ENCODE assay signal across 7 mouse cellular contexts in genomic region chr5:136427772-136428497, GRCm38 (mm10).
A peak's percentile ranks its signal among the peaks of the same experiment; 100 is the strongest.
DNase-seq lines count a peak whose midpoint lies in the region; ATAC-seq and TF ChIP-seq lines count a peak whose summit lies in the region.

No protein-coding gene starts in this region.

- peak overlapping the region; percentile 16; the same call in 1 of the 2 replicates for H3K9ac ChIP-seq in heart, adult 2 months (ENCODE audit: low read depth, low read length)
- H3K9ac ChIP-seq in lung, postnatal 0 days (replicated peaks; ENCODE audit: low read depth) = no peak overlapping the region

- peaks cover 2% of the 10 kb centered on the region for H3K4me1 ChIP-seq in testis, adult 2 months (ENCODE audit: control insufficient read depth, insufficient read depth, low read length)
- H3K4me1 ChIP-seq in heart, adult 2 months (ENCODE audit: control insufficient read depth, insufficient read depth, low read length) = peaks cover 19% of the 10 kb centered on the region
- H3K4me1 ChIP-seq in lung, postnatal 0 days (ENCODE audit: insufficient read depth, low read depth, low read length) = peaks cover 18% of the 10 kb centered on the region; the same call in 1 of the 2 replicates

- no peaks in the 10 kb centered on the region; the same call in 1 of the 2 replicates for H3K79me2 ChIP-seq in heart, adult 2 months (replicated peaks; ENCODE audit: control insufficient read depth, insufficient read depth, low read length)

- H3K9me3 ChIP-seq in lung, postnatal 0 days (ENCODE audit: low read length) = no peaks in the 10 kb centered on the region

- 0 out of 2 replicates have a peak overlapping the region, but pooled peaks have one; percentile 9 for H3K27ac ChIP-seq in testis, adult 2 months (ENCODE audit: control insufficient read depth, insufficient read depth, low read depth, low read length)
- peak overlapping the region; percentile 87 for H3K27ac ChIP-seq in heart, adult 2 months
- peak overlapping the region; percentile 65 for H3K27ac ChIP-seq in lung, postnatal 0 days (ENCODE audit: low read length)

- intact Hi-C loops in heart, adult 2 months (cut with DNase I) = loop anchor here (2.0 to 5.0 kb wide), 3 partner anchors 34 to 139 kb away; partner anchors contain the start of gene Cux1

- no peaks in the 10 kb centered on the region for H3K27me3 ChIP-seq in testis, adult 2 months (ENCODE audit: control insufficient read depth, insufficient read depth, low read length)
- H3K27me3 ChIP-seq in heart, adult 2 months (ENCODE audit: control insufficient read depth, insufficient read depth, low read length) = no peaks in the 10 kb centered on the region
- H3K27me3 ChIP-seq in lung, postnatal 0 days (replicated peaks; ENCODE audit: insufficient read depth, low read length) = no peaks in the 10 kb centered on the region

- TF ChIP-seq EP300 in heart, adult 2 months (IDR thresholded peaks at IDR 0.05; ENCODE audit: insufficient read depth, low read depth, low read length) = peak; percentile 59; the same call in 1 of the 2 replicates
- TF ChIP-seq EP300 in lung, postnatal 0 days (IDR thresholded peaks at IDR 0.05) = no peak

- H3K4me2 ChIP-seq in lung, postnatal 0 days (replicated peaks; ENCODE audit: low read depth, low read length) = no peak overlapping the region

- no peak for DNase-seq in testis, postnatal 10 days (ENCODE audit: low spot score)
- DNase-seq in heart, adult 2 months = peak; percentile 56 to 64
- DNase-seq in kidney, adult 18-20 months = peak; percentile 49
- peak; percentile 46 for DNase-seq in lung, postnatal 0 days (ENCODE audit: low spot score)
- DNase-seq in telencephalon, adult 2 months (ENCODE audit: low read depth, low spot score) = peak; percentile 79

- WGBS in heart, adult 2 months = 7% methylated on average over 13 of the region's 13 CpGs
- WGBS in lung, postnatal 0 days = 12% methylated on average over 13 of the region's 13 CpGs

- H3K36me3 ChIP-seq in testis, adult 2 months (ENCODE audit: control insufficient read depth, insufficient read depth, low read length) = no peaks in the 10 kb centered on the region; the same call in 1 of the 2 replicates
- no peaks in the 10 kb centered on the region; the same call in 1 of the 2 replicates for H3K36me3 ChIP-seq in heart, adult 2 months (ENCODE audit: control insufficient read depth, insufficient read depth, low read length)
- no peaks in the 10 kb centered on the region for H3K36me3 ChIP-seq in lung, postnatal 0 days (ENCODE audit: insufficient read depth, low read length)

- ATAC-seq in lung, postnatal 0 days = peak; percentile 7; the same call in 1 of the 2 replicates
- ATAC-seq in megakaryocyte, adult 5-6 weeks (ENCODE audit: poor library complexity, severe bottlenecking) = no peak

- no peak overlapping the region for H3K4me3 ChIP-seq in testis, adult 2 months (ENCODE audit: control insufficient read depth, low read depth, low read length)
- peak overlapping the region; percentile 17; the same call in 1 of the 2 replicates for H3K4me3 ChIP-seq in heart, adult 2 months
- no peak overlapping the region for H3K4me3 ChIP-seq in lung, postnatal 0 days (ENCODE audit: low read depth, low read length)

- no peak for TF ChIP-seq POLR2A in testis, adult 2 months (IDR thresholded peaks at IDR 0.05; ENCODE audit: control insufficient read depth, low read depth, low read length)
- TF ChIP-seq POLR2A in heart, adult 2 months (IDR thresholded peaks at IDR 0.05; ENCODE audit: insufficient read depth, low read depth, low read length) = no peak

- no peak for TF ChIP-seq CTCF in testis, adult 2 months (IDR thresholded peaks at IDR 0.05; ENCODE audit: control insufficient read depth, insufficient read depth, insufficient replicate concordance, low read depth, low read length)
- TF ChIP-seq CTCF in heart, adult 2 months (IDR thresholded peaks at IDR 0.05) = no peak
- TF ChIP-seq CTCF in lung, postnatal 0 days (IDR thresholded peaks at IDR 0.05) = no peak

Comparison
In these comparisons a context has a peak if more than half of its experiments do, and no peak if none do; other contexts are left out.
1. H3K27ac ChIP-seq: peak in every context shown above with its lines; median percentile 87 in heart, adult 2 months; 65 in lung, postnatal 0 days; 9 in testis, adult 2 months.